Mouse (Mus musculus): ENCODE data around the gene Clvs2. TPM values are rescaled to one million over a fixed set of nuclear protein-coding genes. Genes with fewer than 3 reads are reported as not detected.

The Clvs2 gene
- polyA plus RNA-seq, 1 experiment from 2014 or later = 0.09 TPM

GRCm38 (mm10) chr10:33592732-33593131, 31.8 kb downstream of the Clvs2 start:
- H3K4me1 ChIP-seq (replicated peaks; ENCODE audit: insufficient read depth, low read length) = no peaks in the 10 kb centered on the region
- no peak overlapping the region for H3K4me2 ChIP-seq (ENCODE audit: low read length)
- H3K27ac ChIP-seq = no peak overlapping the region
- no peaks in the 10 kb centered on the region for H3K27me3 ChIP-seq (ENCODE audit: insufficient read depth, low read length)
- TF ChIP-seq CTCF (IDR thresholded peaks at IDR 0.05; ENCODE audit: low read depth) = no peak
- no peaks in the 10 kb centered on the region for H3K9me3 ChIP-seq (replicated peaks; ENCODE audit: low read length)
- no peaks in the 10 kb centered on the region for H3K36me3 ChIP-seq (ENCODE audit: insufficient read depth, low read length)
- H3K9ac ChIP-seq (ENCODE audit: low read depth, low read length) = no peak overlapping the region
- H3K4me3 ChIP-seq (replicated peaks; ENCODE audit: low read depth, low read length) = no peak overlapping the region
- ATAC-seq (replicated peaks; ENCODE audit: low FRiP score, low read depth) = no peak
- WGBS = 91% methylated on average over 16 of the region's 16 CpGs
- no peak for DNase-seq (ENCODE audit: low spot score)

- Histone ChIP-seq H3K27me3 (ENCODE audit: insufficient read depth, low read length) (no peaks in the 10 kb centered on the region), H3K36me3 (ENCODE audit: insufficient read depth, low read length) (no peaks in the 10 kb centered on the region), H3K4me3 (replicated peaks; ENCODE audit: low read depth, low read length) (no peak overlapping the region), H3K4me1 (replicated peaks; ENCODE audit: insufficient read depth, low read length) (no peaks in the 10 kb centered on the region), H3K9me3 (replicated peaks; ENCODE audit: low read length) (no peaks in the 10 kb centered on the region), H3K27ac (no peak overlapping the region), H3K9ac (ENCODE audit: low read depth, low read length) (no peak overlapping the region), H3K4me2 (ENCODE audit: low read length) (no peak overlapping the region)
- DNase-seq (ENCODE audit: low spot score) = no peak
- no peak for ATAC-seq (replicated peaks; ENCODE audit: low FRiP score, low read depth)
- TF ChIP-seq CTCF (IDR thresholded peaks at IDR 0.05; ENCODE audit: low read depth) = no peak
- 70% methylated on average over 2 of the region's 2 CpGs for WGBS
These were observed 35.8 kb downstream of the Clvs2 start for GRCm38 (mm10) chr10:33588800-33589199.

GRCm38 (mm10) chr10:33587118-33587517, 37.5 kb downstream of the Clvs2 start:
- ATAC-seq (replicated peaks; ENCODE audit: low FRiP score, low read depth) (no peak), DNase-seq (ENCODE audit: low spot score) (no peak)
- Histone ChIP-seq H3K36me3 (ENCODE audit: insufficient read depth, low read length) (no peaks in the 10 kb centered on the region), H3K9ac (ENCODE audit: low read depth, low read length) (no peak overlapping the region), H3K4me2 (ENCODE audit: low read length) (no peak overlapping the region), H3K4me3 (replicated peaks; ENCODE audit: low read depth, low read length) (no peak overlapping the region), H3K27me3 (ENCODE audit: insufficient read depth, low read length) (no peaks in the 10 kb centered on the region), H3K4me1 (replicated peaks; ENCODE audit: insufficient read depth, low read length) (no peaks in the 10 kb centered on the region), H3K27ac (no peak overlapping the region), H3K9me3 (replicated peaks; ENCODE audit: low read length) (no peaks in the 10 kb centered on the region)
- WGBS = 32% methylated on average over 2 of the region's 2 CpGs
- no peak for TF ChIP-seq CTCF (IDR thresholded peaks at IDR 0.05; ENCODE audit: low read depth)

- no peaks in the 10 kb centered on the region for H3K36me3 ChIP-seq (ENCODE audit: insufficient read depth, low read length)
- H3K4me2 ChIP-seq (ENCODE audit: low read length) = no peak overlapping the region
- H3K27me3 ChIP-seq (ENCODE audit: insufficient read depth, low read length) = no peaks in the 10 kb centered on the region
- H3K27ac ChIP-seq = no peak overlapping the region
- H3K9ac ChIP-seq (ENCODE audit: low read depth, low read length) = no peak overlapping the region
- WGBS = 20% methylated on average over 3 of the region's 3 CpGs
- ATAC-seq (replicated peaks; ENCODE audit: low FRiP score, low read depth) = no peak; the same call in 1 of the 2 replicates
- no peaks in the 10 kb centered on the region for H3K4me1 ChIP-seq (replicated peaks; ENCODE audit: insufficient read depth, low read length)
- TF ChIP-seq CTCF (IDR thresholded peaks at IDR 0.05; ENCODE audit: low read depth) = no peak
- H3K9me3 ChIP-seq (replicated peaks; ENCODE audit: low read length) = no peaks in the 10 kb centered on the region
- DNase-seq (ENCODE audit: low spot score) = peak; percentile 31
- H3K4me3 ChIP-seq (replicated peaks; ENCODE audit: low read depth, low read length) = no peak overlapping the region
These were observed 66.5 kb downstream of the Clvs2 start for GRCm38 (mm10) chr10:33558081-33558480.

DNA sequence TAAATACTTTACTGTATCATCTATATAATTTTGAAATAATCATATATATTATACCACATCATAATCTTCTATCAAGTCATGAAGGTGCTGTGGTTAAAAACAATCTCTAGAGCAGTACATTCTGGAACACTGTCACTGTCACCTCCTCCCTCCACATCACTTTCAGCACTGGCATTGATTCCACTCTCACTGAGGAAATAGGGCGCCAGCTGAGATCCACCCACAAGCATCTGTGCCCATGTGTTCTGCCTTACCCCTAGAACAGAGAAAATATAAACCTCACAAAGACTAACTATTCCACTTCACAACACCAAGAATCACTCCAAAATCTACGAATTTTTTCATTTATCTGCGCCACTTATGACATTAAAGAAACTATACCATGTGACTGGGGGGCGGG, 84.2 kb downstream of the Clvs2 start:
- TF ChIP-seq CTCF (IDR thresholded peaks at IDR 0.05; ENCODE audit: low read depth) = no peak
- H3K4me1 ChIP-seq (replicated peaks; ENCODE audit: insufficient read depth, low read length) = no peaks in the 10 kb centered on the region
- DNase-seq (ENCODE audit: low spot score) (no peak), ATAC-seq (replicated peaks; ENCODE audit: low FRiP score, low read depth) (no peak)
- H3K27me3 ChIP-seq (ENCODE audit: insufficient read depth, low read length) = no peaks in the 10 kb centered on the region
- no peak overlapping the region for H3K27ac ChIP-seq
- no peak overlapping the region for H3K4me2 ChIP-seq (ENCODE audit: low read length)
- WGBS = 85% methylated on average over 4 of the region's 4 CpGs
- H3K4me3 ChIP-seq (replicated peaks; ENCODE audit: low read depth, low read length) = no peak overlapping the region
- H3K36me3 ChIP-seq (ENCODE audit: insufficient read depth, low read length) = no peaks in the 10 kb centered on the region
- no peaks in the 10 kb centered on the region for H3K9me3 ChIP-seq (replicated peaks; ENCODE audit: low read length)
- no peak overlapping the region for H3K9ac ChIP-seq (ENCODE audit: low read depth, low read length)

Other genes with a start within 250 kb of the Clvs2 start
- gene Sult3a2, start 161.9 kb upstream of the Clvs2 start, polyA plus RNA-seq (2015; fragmentation: Nextera tagmentation; extraction: Ambion mirVana) = not detected in 2 replicates
- gene Sult3a1, start 233.0 kb upstream of the Clvs2 start, polyA plus RNA-seq (2015; fragmentation: Nextera tagmentation; extraction: Ambion mirVana) = not detected in 2 replicates